Mouse (Mus musculus): ENCODE measurements at regions not wholly inside any gene's neighbourhood (a gene's known extent, or its start where the extent isn't known, plus 50 kb on each side); places are given as distances from the start of the nearest gene placed in this dataset.
"Not testable (repeated sequence)": the region's sequence is repeated elsewhere in the genome, so short reads cannot be mapped to it uniquely, and the experiment has no call there.

DNA sequence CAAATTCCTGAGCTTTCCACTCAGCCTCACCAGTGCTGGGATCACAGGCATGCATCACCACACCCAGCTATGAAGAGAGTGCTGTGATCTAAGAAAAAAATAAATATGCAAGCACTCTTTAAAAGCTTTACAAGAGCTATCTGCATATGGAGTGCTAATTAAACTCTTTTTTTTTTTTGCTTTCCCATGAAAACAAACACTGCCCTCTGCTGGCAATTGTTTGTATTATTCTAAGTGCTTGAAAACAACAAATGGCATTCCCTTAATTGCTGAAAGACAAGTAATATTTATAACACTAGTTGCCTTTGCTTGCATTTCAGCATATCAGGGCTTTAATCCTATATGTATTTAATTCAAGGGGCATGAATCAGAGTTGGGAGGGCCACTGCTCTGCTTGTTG is 91.8 kb downstream of the 5730507C01Rik start:
- not testable (repeated sequence) for DNase-seq (ENCODE audit: extremely low read depth, insufficient read length, low spot score)

DNA sequence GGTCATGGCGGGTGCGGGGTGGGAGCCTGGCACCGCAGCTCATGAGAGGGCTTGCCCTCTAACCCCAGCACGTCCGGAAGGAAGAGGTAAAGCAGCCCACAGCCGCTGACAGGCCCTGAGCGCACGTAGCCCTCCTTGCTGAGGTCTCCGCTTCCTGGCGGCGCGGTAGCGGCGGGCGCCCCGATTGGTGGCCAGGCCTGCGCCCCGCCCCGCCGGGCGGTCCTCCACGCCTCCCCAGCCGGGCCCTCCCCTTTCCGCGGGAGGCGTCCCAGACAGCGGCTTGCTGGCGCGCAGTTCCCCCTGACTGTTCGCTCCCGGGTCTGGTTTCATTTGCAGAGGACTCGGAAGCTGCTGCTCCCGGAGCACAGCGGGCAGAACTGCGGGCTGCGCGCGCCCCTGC is 95.5 kb downstream of the 5730507C01Rik start:
- peak; percentile 0 for DNase-seq (ENCODE audit: extremely low read depth, insufficient read length, low spot score)

DNA sequence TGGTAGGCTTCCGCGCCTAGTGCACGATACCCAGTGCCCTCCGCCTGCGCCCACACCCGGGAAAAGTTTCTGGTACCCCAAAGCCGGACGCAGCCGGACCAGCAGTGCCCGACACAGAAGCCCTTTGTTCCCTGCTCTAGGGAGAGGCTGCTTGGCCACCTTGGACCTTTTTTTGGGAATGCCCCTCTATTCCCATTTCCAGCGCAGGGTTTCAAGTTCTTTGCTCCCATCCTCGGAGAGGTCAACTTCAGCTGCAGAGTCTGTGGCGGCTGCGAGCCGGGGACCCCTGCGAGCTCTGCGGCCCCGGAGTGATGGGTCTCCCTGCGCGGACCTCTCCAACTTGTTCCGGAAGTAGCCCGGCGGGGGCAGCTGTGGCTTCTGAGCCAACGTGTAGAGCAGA is 96.3 kb downstream of the 5730507C01Rik start:
- DNase-seq (ENCODE audit: extremely low read depth, insufficient read length, low spot score): not testable (repeated sequence)
